ENCODE assay signal across 12 mouse cellular contexts in genomic region chr7:56348528-56348927, GRCm38 (mm10).
DNase-seq lines count a peak whose midpoint lies in the region; TF ChIP-seq lines count a peak whose summit lies in the region.
"Had no signal": no experiment of that assay in that cellular context is flagged by ENCODE, and none has a peak within 500 bp of the region (broad histone marks: within the 10 kb centered on the region; RNA-seq: fewer than 3 reads in every experiment).

No protein-coding gene starts in this region.

- peak; percentile 8 for DNase-seq in gastrocnemius, postnatal 10 days
- no peak for DNase-seq in gastrocnemius, postnatal 4 days (ENCODE audit: low spot score in 2 of 2)
- no peak for DNase-seq in lung, adult 2 months
- DNase-seq in lung, postnatal 10 days = no peak
- peak; percentile 6 for DNase-seq in embryo, embryonic 10 days (ENCODE audit: low spot score)
- DNase-seq in thymus, postnatal 10 days (ENCODE audit: low spot score in 2 of 2) = no peak
- DNase-seq in thymus, postnatal 0 days (ENCODE audit: low spot score) = no peak
- DNase-seq: adrenal gland, postnatal 36 days; layer of hippocampus, postnatal 36 days; liver, embryonic 13.5 days had no signal

- H3K36me3 ChIP-seq in ES-Bruce4 (ENCODE audit: control insufficient read depth, insufficient read depth, low read length, poor library complexity, severe bottlenecking) = no peaks in the 10 kb centered on the region
- H3K36me3 ChIP-seq: G1E; liver, embryonic 13.5 days had no signal

- H3K9me3 ChIP-seq in ES-Bruce4 (replicated peaks; ENCODE audit: control insufficient read depth, insufficient read depth, low read length, poor library complexity, severe bottlenecking) = no peaks in the 10 kb centered on the region
- H3K9me3 ChIP-seq: G1E; liver, embryonic 13.5 days had no signal

- WGBS in lung, adult 2 months = 28% methylated on average over 3 of the region's 3 CpGs

- TF ChIP-seq EP300 in ES-Bruce4 (IDR thresholded peaks at IDR 0.05; ENCODE audit: insufficient read depth, low read depth, low read length) = no peak

- no peak for TF ChIP-seq POLR2A in lung, adult 2 months (IDR thresholded peaks at IDR 0.05; ENCODE audit: borderline replicate concordance, extremely low read depth, low read depth, low read length)
- TF ChIP-seq POLR2A in ES-Bruce4 (IDR thresholded peaks at IDR 0.05; ENCODE audit: insufficient read depth, low read length) = no peak

- no peaks in the 10 kb centered on the region for H3K4me1 ChIP-seq in lung, adult 2 months (ENCODE audit: control insufficient read depth, insufficient read depth, low read length)
- H3K4me1 ChIP-seq in ES-Bruce4 (ENCODE audit: control insufficient read depth, insufficient read depth, low read length) = no peaks in the 10 kb centered on the region
- H3K4me1 ChIP-seq: liver, embryonic 13.5 days had no signal

- peak; percentile 10; the same call in 1 of the 2 replicates for TF ChIP-seq CTCF in lung, adult 2 months (IDR thresholded peaks at IDR 0.05; ENCODE audit: insufficient read depth, low read length)
- peak; percentile 21 for TF ChIP-seq CTCF in ES-Bruce4 (IDR thresholded peaks at IDR 0.05; ENCODE audit: low read depth, low read length)

- no peak overlapping the region for H3K4me3 ChIP-seq in lung, adult 2 months (replicated peaks; ENCODE audit: extremely low read depth, low read depth, low read length)
- H3K4me3 ChIP-seq in ES-Bruce4 (ENCODE audit: low read depth, low read length) = no peak overlapping the region
- H3K4me3 ChIP-seq: liver, embryonic 13.5 days had no signal

- no peak overlapping the region for H3K9ac ChIP-seq in ES-Bruce4 (ENCODE audit: low read depth, poor library complexity, severe bottlenecking)
- H3K9ac ChIP-seq: liver, embryonic 13.5 days had no signal

- H3K27me3 ChIP-seq in ES-Bruce4 (ENCODE audit: control insufficient read depth, insufficient read depth, low read length, poor library complexity, severe bottlenecking) = no peaks in the 10 kb centered on the region
- H3K27me3 ChIP-seq: liver, embryonic 13.5 days had no signal

- no peak overlapping the region for H3K27ac ChIP-seq in ES-Bruce4 (ENCODE audit: insufficient read depth, low read length)
- H3K27ac ChIP-seq: liver, embryonic 13.5 days had no signal

Comparison
In these comparisons a context has a peak if more than half of its experiments do, and no peak if none do; other contexts are left out.
1. DNase-seq: peak in gastrocnemius, postnatal 10 days (single experiment) and embryo, embryonic 10 days (single experiment); none in gastrocnemius, postnatal 4 days (0 of 2), lung, adult 2 months (single experiment), lung, postnatal 10 days (single experiment), thymus, postnatal 10 days (0 of 2) and thymus, postnatal 0 days (single experiment).